Mouse (Mus musculus) forebrain, embryonic 11.5 days (tissue): ENCODE data around the gene Gchfr. TPM values are rescaled to one million over a fixed set of nuclear protein-coding genes. Genes with fewer than 3 reads are reported as not detected.
A peak's percentile ranks its signal among the peaks of the same experiment; 100 is the strongest.

Experiments used
- ATAC-seq: fragments of 200-750 bp; cut with Nextera tagmentation; replicated peaks from 2 replicates; pipeline ENCODE4 v1.8.0; 2017; ENCODE audit warnings: moderate TSS enrichment; ENCODE audit not compliant: low FRiP score
- DNase-seq: peaks from one replicate; pipeline ENCODE4 v3.0.0-alpha.2; 2017; ENCODE audit warnings: low spot score
- H3K27ac ChIP-seq: fragments of 300-500 bp; sonication (generic); 2 replicates; pipeline ENCODE4 v1.5.1; 2014; ENCODE audit warnings: low read depth, low read length
- H3K27me3 ChIP-seq: fragments of 300-500 bp; sonication (generic); 2 replicates; pipeline ENCODE4 v1.6.1; 2014; ENCODE audit warnings: mild to moderate bottlenecking, low read length, mixed read lengths; ENCODE audit not compliant: control insufficient read depth, insufficient read depth
- H3K36me3 ChIP-seq: fragments of 300-500 bp; sonication (generic); 2 replicates; pipeline ENCODE4 v1.6.1; 2014; ENCODE audit warnings: mild to moderate bottlenecking, low read length, moderate library complexity, mixed read lengths; ENCODE audit not compliant: control insufficient read depth, insufficient read depth
- H3K4me1 ChIP-seq: fragments of 300-500 bp; sonication (generic); replicated peaks from 2 replicates; pipeline ENCODE4 v1.6.1; 2014; ENCODE audit warnings: low read length, mixed read lengths; ENCODE audit not compliant: control insufficient read depth, insufficient read depth
- H3K4me2 ChIP-seq: fragments of 300-500 bp; sonication (generic); 2 replicates; pipeline ENCODE4 v1.6.1; 2014; ENCODE audit warnings: low read depth, mild to moderate bottlenecking, low read length, moderate library complexity, mixed read lengths; ENCODE audit not compliant: severe bottlenecking
- H3K4me3 ChIP-seq: fragments of 300-500 bp; sonication (generic); 2 replicates; pipeline ENCODE4 v1.5.1; 2014; ENCODE audit warnings: low read depth, low read length
- H3K9ac ChIP-seq: fragments of 300-500 bp; sonication (generic); 2 replicates; pipeline ENCODE4 v1.6.1; 2014; ENCODE audit warnings: low read length
- H3K9me3 ChIP-seq: fragments of 300-500 bp; sonication (generic); 2 replicates; pipeline ENCODE4 v1.6.1; 2016; ENCODE audit warnings: low read length, mixed read lengths; ENCODE audit not compliant: control insufficient read depth
- WGBS: fragments of 180-500 bp; shearing (Covaris S2); extraction: QIAGEN DNeasy Blood & Tissue Kit; methylation state at CpG from one replicate; pipeline ENCODE4 v1.1.7; 2014; 5-methylcytosine and 5-hydroxymethylcytosine counted together
- polyA plus RNA-seq: library from polyadenylated mRNA; unstranded; fragments of >200 nt; fragmentation: Nextera tagmentation; extraction: Ambion mirVana; gene quantifications from 2 replicates; pipeline ENCODE4 v1.2.1, GENCODE M21; 2014

Gchfr gene
- polyA plus RNA-seq, 1 experiment from 2014 or later = 2.7 TPM

GRCm38 (mm10) chr2:119155388-119155787 is 12.2 kb upstream of the Gchfr start:
- DNase-seq = no peak
- 86% methylated on average over 9 of the region's 9 CpGs for WGBS
- peak overlapping the region; percentile 90 for H3K9ac ChIP-seq
- H3K27ac ChIP-seq = no peak overlapping the region
- peak overlapping the region; percentile 77 for H3K4me2 ChIP-seq
- no peak for ATAC-seq
- no peaks in the 10 kb centered on the region; the same call in 1 of the 2 replicates for H3K36me3 ChIP-seq
- H3K27me3 ChIP-seq = no peaks in the 10 kb centered on the region
- peaks cover 13% of the 10 kb centered on the region; the same call in 1 of the 2 replicates for H3K4me1 ChIP-seq
- no peak overlapping the region for H3K4me3 ChIP-seq
- no peaks in the 10 kb centered on the region for H3K9me3 ChIP-seq

GRCm38 (mm10) chr2:119156081-119156680 is 11.4 kb upstream of the Gchfr start:
- Histone ChIP-seq H3K4me2 (peak overlapping the region; percentile 77), H3K9me3 (no peaks in the 10 kb centered on the region), H3K36me3 (no peaks in the 10 kb centered on the region; the same call in 1 of the 2 replicates), H3K27ac (no peak overlapping the region), H3K9ac (peak overlapping the region; percentile 90), H3K27me3 (no peaks in the 10 kb centered on the region), H3K4me1 (peaks cover 14% of the 10 kb centered on the region; the same call in 1 of the 2 replicates), H3K4me3 (peak overlapping the region; percentile 98)
- ATAC-seq = 0 out of 2 replicates have a peak, but pooled peaks have one; percentile 6
- peak; percentile 59 for DNase-seq
- 7% methylated on average over 34 of the region's 34 CpGs for WGBS

GRCm38 (mm10) chr2:119156681-119157572 is 10.6 kb upstream of the Gchfr start, which contains the start of gene Rmdn3:
TSS of gene Rmdn3 (minus strand) at chr2:119157034.
- Histone ChIP-seq H3K4me1 (peaks cover 15% of the 10 kb centered on the region; the same call in 1 of the 2 replicates), H3K27ac (peak within 1 kb of the TSS; percentile 47; the same call in 1 of the 2 replicates), H3K9me3 (no peaks in the 10 kb centered on the region), H3K36me3 (no peaks in the 10 kb centered on the region; the same call in 1 of the 2 replicates), H3K27me3 (no peaks in the 10 kb centered on the region), H3K4me2 (peak within 1 kb of the TSS; percentile 77), H3K9ac (peak within 1 kb of the TSS; percentile 90), H3K4me3 (peak within 1 kb of the TSS; percentile 98)
- WGBS = under 1% methylated on average over 50 of the region's 57 CpGs
- DNase-seq (peak; percentile 96), ATAC-seq (peak; percentile 90)

GRCm38 (mm10) chr2:119157836-119158235 is 9.7 kb upstream of the Gchfr start:
- Histone ChIP-seq H3K36me3 (no peaks in the 10 kb centered on the region), H3K9ac (no peak overlapping the region), H3K4me2 (no peak overlapping the region), H3K27me3 (no peaks in the 10 kb centered on the region), H3K27ac (no peak overlapping the region), H3K9me3 (no peaks in the 10 kb centered on the region), H3K4me3 (no peak overlapping the region), H3K4me1 (peaks cover 15% of the 10 kb centered on the region; the same call in 1 of the 2 replicates)
- DNase-seq (no peak), ATAC-seq (no peak)

GRCm38 (mm10) chr2:119161247-119161646 is 6.3 kb upstream of the Gchfr start:
- Histone ChIP-seq H3K27me3 (peaks cover 5% of the 10 kb centered on the region; the same call in 1 of the 2 replicates), H3K9ac (no peak overlapping the region), H3K36me3 (no peaks in the 10 kb centered on the region), H3K4me2 (no peak overlapping the region), H3K4me1 (0 out of 2 replicates have a peak, but pooled peaks cover 6% of the 10 kb centered on the region), H3K27ac (no peak overlapping the region), H3K4me3 (no peak overlapping the region), H3K9me3 (no peaks in the 10 kb centered on the region)
- DNase-seq = no peak
- no peak for ATAC-seq
- WGBS = 26% methylated on average over 2 of the region's 2 CpGs

GRCm38 (mm10) chr2:119163135-119163534 is 4.4 kb upstream of the Gchfr start:
- no peak for DNase-seq
- Histone ChIP-seq H3K36me3 (no peaks in the 10 kb centered on the region), H3K9ac (no peak overlapping the region), H3K4me1 (peaks cover 14% of the 10 kb centered on the region; the same call in 1 of the 2 replicates), H3K9me3 (no peaks in the 10 kb centered on the region), H3K4me3 (no peak overlapping the region), H3K27ac (no peak overlapping the region), H3K4me2 (no peak overlapping the region), H3K27me3 (peaks cover 19% of the 10 kb centered on the region)
- WGBS = 77% methylated on average over 3 of the region's 3 CpGs
- ATAC-seq = no peak

- Histone ChIP-seq H3K9ac (no peak overlapping the region), H3K27me3 (peaks cover 20% of the 10 kb centered on the region), H3K4me3 (no peak overlapping the region), H3K36me3 (no peaks in the 10 kb centered on the region), H3K9me3 (no peaks in the 10 kb centered on the region), H3K27ac (no peak overlapping the region), H3K4me2 (no peak overlapping the region), H3K4me1 (peaks cover 14% of the 10 kb centered on the region; the same call in 1 of the 2 replicates)
- ATAC-seq (no peak), DNase-seq (no peak)
- WGBS = 85% methylated on average over 4 of the region's 4 CpGs
Measured at GRCm38 (mm10) chr2:119163999-119164398, 3.6 kb upstream of the Gchfr start.

- DNase-seq = no peak
- ATAC-seq = no peak
- Histone ChIP-seq H3K4me2 (no peak overlapping the region), H3K36me3 (no peaks in the 10 kb centered on the region), H3K27ac (no peak overlapping the region), H3K4me3 (no peak overlapping the region), H3K27me3 (peaks cover 20% of the 10 kb centered on the region), H3K4me1 (peaks cover 14% of the 10 kb centered on the region; the same call in 1 of the 2 replicates), H3K9ac (no peak overlapping the region), H3K9me3 (no peaks in the 10 kb centered on the region)
Measured at GRCm38 (mm10) chr2:119165401-119165800, 2.2 kb upstream of the Gchfr start.
